Mouse (Mus musculus): ENCODE results near the gene Mycbpap.

DNA sequence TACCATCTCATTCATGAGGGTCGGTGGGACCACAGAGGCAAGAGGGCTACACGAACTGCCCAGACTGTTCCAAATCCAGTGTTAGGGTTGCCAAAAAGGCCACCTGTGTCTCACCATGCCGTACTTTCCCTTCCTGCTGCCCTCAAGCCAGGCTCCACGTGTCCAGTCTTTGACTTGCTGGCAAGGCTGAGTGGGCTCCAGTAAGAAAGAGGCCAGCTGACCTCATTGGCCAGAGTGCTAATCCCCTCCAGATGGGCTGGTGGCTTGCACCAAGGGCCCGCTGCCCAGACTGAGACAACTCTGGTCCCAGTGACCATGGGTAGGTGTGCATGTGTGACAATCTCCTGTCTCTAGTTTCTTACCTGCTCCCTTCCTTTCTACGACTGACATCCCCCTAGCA is 43.9 kb downstream of the Mycbpap start:
- TF ChIP-seq CTCF (IDR thresholded peaks at IDR 0.05; ENCODE audit: borderline replicate concordance, insufficient read depth, low read depth, low read length) (no peak), POLR2A (IDR thresholded peaks at IDR 0.05; ENCODE audit: borderline replicate concordance, insufficient read depth, low read length) (no peak)
